Mouse (Mus musculus) left cerebral cortex, adult 8-10 months (tissue): Measurements from ENCODE around the gene Pgrmc1. TPM values are rescaled to one million over a fixed set of nuclear protein-coding genes. Genes with fewer than 3 reads are reported as not detected.
"Not testable (repeated sequence)": the region's sequence is repeated elsewhere in the genome, so short reads cannot be mapped to it uniquely, and the experiment has no call there.

ENCODE experiments used
- DNase-seq, 2 experiments: peaks; one replicate each; pipeline ENCODE4 v3.0.0; 2022; ENCODE audit warnings: low spot score in 2 of 2
- total RNA-seq, 4 experiments: library from RNA; stranded (reverse); gene quantifications; 2 replicates each; pipeline ENCODE4 v1.2.4; 2022

Pgrmc1 gene
- 100 to 1,000 TPM; 272 to 296 (median 284) TPM for total RNA-seq

DNA sequence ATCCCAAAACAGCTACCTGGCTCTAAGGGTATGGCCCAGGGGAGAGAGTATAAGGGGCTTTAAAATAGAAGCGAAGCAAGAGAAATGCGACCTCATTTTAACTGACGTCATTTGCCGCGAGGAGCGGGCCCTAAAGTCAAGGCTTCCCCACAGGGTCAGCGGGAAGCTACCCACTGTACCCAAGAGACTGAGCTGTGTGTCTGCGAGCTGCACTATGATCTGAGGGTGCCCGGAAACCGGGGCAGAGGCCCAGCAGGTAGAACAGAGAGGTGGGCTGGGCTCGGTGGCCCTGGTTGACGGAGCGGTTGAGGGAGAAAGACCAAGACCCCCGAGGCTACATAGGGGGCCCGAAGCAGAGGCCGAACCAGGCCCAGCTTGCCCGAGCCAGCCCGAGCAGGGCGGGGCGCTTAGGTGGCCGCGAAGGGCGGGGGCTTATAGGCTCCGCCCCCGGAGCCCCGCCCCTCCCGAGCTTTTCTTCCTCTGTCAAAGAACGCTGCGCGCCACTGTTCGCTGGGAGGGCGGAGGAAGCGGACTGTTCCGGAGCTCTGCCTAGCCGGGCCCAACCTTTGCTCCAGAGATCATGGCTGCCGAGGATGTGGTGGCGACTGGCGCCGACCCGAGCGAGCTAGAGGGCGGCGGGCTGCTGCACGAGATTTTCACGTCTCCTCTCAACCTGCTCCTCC, at the start of gene Pgrmc1:
TSS of gene Pgrmc1 (plus strand) at position 500 of the 683 bp plus-strand sequence.
- peak; percentile 67 to 70 for DNase-seq

DNA sequence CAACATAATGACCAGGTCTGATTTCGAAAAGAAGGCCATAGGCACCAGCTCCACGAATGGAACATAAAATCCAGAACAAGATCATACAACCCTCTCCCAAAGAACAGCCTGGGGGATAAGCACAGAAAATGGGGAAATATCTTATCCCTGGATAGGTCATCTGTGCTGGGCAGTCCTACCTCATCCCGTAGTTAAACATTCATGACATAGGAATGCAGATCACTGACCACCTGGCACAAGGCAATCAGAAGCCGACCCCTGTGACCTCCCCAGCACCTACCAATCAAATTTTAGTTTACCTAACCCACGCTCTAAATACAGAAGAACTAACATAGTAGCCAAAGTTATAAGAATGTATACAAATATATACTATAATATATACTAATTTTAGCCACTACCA, 49.2 kb upstream of the Pgrmc1 start:
- DNase-seq, result no peak

DNA sequence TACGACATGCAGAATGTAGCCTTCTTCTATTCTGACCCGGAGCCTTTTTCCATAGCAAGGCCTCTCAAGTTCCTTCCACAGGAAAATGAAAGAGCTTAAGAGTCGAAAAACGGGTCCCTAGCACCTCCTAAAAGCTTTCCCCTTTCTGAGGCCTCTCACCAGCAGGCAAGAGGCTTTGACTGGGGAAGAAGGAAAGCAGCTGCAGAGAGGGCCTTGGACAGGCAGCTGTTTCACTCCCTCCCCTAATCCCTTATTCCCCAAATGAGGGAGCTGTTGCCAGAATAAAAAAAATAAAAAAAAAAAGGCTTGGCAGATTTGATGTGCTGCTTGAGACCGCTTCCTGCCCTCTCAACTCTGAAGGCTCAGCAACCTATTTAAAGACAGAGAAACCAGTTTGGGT, 47.1 kb upstream of the Pgrmc1 start:
- DNase-seq, result peak in 1 of 2 experiments; percentile 12

DNA sequence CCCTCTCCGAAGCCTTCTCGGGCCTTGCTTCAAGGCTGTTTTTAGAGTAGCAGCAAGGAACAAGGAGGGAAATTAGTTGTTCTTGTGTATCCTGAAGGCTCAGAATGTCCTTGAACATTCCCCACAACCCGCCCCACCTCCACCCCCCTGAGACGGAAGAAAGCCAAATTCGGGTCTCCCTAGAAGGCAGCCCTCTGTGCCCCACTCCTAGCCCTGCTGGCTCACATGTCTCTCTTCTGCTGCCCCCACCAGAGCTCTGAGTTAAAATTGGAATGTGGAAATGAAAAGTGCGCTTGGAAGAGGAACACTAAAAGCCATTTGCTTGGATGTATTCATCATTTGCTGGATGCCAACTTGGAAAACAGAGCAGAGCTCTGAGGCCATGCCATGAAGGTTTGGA, 46.7 kb upstream of the Pgrmc1 start:
- no peak for DNase-seq

DNA sequence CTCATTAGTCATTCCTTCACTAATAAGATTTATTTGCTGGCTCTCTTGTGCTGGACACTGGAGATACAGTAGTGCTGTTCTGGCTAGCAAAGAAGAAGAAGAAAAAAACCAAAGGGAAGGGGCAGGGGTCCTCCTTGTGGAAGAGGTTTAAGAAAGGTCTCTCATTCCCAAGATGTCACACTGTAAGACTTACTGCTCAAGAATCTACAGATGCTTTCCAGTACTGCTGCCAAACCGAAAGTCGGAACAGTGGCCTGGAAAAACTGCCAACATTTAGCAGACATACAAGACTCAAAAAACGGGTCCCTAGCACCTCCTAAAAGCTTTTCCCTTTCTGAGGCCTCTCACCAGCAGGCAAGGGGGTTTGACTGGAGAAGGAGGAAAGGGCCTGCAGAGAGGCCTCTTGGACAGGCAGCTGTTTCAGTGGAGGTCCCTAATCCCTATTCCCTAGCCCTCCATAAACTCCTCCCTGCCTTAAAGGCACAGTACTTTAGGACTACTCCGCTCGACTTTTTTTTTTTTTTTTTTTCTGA, 45.9 kb upstream of the Pgrmc1 start:
- peak; percentile 5 to 26 for DNase-seq

DNA sequence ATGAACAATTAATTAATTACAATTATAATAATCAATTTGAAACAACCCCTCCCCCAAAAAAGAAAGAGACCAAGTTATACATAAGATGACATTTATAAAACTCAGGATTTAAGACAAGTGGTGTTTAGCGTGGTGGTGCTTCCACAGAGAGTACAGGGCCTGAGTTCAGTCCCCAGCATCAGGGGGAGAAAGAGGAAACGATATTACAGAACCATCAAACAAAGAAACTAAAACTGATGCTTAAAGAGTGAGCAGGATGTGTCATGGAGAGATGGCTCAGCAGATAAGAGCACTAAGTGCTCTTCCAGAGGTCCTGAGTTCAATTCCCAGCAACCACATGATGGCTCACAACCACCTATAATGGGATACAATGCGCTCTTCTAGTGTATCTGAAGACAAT, 45.3 kb upstream of the Pgrmc1 start:
- DNase-seq, result no peak

DNA sequence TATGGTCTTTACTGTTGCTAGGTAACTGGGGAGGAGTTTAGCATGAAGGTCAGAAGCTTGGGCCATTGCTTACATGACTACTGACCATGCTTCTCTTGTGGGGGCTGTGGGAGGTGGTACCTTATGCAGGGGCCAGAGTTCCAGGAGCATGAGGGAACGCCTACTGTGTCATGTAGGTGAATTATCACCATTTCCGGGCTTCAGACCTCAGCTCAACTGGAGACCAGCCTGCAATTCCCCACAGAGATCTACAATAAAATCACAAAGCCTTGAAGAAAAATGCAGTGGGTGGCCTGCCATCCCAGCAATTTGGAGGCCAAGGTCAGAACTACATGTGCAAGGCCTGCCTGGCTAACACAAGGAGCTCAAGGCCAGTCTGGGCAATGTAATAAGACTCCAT, 42.8 kb upstream of the Pgrmc1 start:
- DNase-seq, result not testable (repeated sequence)

DNA sequence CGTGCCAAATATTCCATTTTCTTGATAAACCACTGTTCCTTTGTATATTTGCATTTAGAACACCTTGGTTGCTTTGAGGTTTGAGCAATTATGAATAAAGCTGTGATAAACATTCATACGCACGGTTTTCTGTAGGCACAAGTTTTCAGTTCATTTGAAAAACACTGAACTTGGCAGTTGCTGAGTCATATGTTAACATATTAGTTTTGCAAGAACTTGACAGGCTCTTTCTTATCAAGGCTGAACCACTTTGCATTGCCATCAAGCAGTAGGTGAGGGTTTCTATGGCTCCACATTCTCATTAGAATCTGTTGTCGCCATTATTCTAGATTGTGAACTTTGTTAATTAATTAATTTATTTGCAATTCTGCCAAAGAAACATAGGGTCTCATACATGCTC, 37.8 kb upstream of the Pgrmc1 start:
- no peak for DNase-seq

DNA sequence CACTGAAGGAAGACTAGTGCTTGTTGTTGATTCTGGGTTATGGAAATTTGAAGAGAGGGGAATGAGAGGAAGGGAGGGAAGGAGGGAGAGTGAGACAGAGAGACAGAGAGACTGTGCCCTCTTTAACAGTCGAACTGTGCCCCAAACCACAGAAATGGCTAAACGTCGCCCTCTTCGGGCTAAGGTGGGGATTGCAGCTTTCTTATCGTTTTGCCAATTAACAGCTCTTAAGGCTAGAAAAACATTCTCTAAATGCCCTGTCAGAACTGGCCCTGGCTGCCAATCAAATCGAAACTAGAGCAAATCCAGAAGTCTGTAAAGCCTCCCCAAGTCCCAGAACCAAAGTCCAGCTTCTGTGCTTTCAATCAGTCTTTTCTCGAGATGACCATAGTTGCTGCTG, 36.4 kb upstream of the Pgrmc1 start:
- DNase-seq, result peak; percentile 23 to 73

DNA sequence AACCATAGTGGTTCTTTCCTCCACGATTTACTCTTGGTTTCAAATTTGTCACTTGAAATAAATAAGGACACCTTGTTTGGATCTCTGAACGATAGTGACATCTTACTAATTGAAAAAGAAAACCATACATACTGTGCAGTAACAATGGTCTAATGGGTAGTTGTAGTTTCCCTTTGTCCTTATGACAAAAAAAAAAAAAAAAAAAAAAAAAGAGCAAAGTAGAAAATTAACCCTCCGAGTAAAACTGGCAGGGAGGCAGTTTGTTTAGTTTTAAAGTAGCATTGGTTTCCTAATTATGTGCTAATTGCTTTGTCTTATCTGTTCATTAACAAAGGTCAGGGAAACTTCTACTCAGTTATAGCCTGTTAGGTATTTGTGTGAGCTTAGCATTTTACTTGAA, 35.9 kb upstream of the Pgrmc1 start:
- DNase-seq, result no peak

DNA sequence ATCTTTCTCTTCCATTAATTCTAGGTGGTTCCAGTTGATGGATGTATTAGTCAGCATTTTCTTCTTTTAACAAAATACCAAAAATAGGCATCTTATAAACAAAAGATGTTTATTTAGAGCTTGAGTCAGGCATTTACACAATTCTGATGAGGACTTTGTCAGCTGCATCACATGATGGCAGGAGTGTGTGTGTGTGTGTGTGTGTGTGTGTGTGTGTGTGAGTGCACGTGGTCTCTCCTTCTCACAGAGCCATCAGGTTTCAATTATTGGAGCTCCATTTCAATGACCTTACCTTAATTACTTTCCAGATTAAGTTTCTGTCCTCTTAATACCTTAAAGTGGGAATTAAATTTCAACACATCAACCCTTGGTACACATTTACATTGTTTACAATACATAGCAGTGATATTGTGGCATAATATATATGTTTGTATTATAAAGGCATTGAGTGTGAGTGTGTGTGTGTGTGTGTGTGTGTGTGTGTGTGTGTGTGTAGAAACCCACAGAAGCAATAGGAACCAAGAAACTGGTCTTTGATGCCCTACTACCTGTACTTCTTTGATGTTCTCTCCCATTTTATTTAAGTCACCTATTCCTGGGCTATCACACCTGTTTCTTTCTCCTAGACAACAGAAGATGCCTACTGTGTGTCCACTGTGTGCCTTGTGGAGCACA, 11.2 kb upstream of the Pgrmc1 start:
- no peak for DNase-seq

DNA sequence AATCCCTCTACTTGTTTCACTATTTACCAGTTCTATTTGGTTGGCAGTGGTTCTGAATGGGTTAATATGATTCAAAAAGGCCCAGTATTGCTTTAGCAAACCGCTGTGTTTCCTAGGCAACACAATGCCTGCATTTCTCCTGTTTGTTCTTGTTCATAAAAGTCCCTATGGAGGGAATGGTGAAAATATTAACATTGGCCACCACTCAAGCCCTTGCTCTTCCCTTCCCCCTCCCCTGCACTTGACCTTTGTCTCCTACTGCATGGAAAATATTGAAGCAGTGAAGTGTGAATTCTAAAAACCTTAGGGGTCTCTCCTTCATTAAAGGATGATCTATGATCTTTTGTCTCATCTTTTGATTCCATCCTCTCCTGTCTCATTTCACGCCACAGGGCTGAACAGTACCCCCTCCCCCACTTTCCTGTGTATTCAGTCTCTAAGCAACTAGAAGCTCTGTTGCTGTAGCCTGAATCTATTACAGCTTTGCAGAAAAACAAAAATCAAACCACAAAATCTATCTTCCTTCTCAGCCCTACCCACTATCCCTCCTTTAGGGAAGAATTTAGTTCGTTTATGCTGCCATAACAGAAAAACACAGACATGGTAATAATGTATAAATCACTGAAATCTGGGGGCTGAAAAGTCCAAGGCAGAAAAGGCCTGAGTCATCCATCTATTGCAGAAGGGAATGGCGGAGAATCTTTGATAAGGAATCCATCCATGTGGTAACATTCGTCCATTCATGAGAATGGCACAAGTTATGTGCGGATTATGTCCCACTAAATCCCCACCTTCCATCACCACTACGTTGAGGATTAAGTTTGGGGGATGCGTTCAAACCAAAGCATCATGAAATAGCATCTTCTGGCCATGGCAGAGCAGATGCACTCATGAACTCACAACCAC, 10.4 kb upstream of the Pgrmc1 start:
- peak in 1 of 2 experiments; percentile 12 for DNase-seq

DNA sequence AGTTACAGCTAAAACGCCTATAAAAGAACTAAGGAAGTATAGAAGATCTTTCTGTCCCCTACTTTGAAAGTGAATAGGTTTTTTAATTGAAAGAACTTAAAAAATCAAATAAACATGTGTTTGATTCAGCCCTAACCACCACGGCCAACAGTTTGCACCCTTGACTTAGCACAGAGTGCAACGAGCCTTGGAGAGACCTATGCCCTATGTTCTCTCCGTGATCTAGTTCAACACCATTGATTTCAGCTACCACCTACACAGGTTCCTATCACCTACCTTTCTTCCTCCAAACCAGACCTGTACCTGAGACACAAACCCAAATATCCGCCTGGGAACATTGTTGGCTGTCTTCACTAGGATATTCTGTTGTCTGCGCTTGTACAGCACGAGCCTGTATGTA, 7.7 kb upstream of the Pgrmc1 start:
- no peak for DNase-seq

DNA sequence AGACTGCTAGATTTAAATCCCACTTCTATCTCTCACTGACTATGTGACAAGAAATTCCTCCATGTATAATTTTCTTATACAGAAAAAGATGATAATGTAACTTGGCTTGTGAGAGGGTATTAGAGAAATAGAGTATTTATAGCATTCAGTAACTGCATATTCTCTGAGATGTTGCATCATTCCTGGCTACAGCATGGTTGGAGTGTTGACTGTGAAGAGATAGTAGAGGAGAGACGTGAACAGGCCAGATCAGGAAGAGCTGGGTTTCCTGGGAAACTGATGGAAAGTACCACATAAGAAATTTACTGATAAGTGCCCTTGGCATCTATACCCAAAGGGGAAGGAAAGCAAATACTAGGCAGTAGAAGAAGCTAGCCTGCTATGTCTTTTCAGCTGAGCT, 6.9 kb upstream of the Pgrmc1 start:
- no peak for DNase-seq

DNA sequence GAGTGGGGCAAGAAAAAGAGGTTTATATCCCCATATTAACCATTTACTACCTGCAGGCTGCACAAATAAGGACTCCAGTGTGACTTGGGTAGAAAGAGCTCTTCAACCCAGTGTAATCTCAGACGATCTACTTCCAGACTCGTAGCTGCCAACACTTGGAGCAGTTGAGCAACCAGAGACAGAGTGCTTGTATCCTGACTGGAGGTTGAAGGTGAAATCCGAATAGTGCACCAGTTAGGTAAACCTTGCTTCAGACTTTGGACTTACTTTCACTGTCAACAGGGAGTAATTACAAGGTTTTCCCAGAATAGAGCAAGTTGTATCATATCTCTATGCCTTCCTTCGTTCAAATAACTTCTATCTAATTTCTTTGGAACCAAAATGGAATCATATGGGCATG, 6.5 kb upstream of the Pgrmc1 start:
- DNase-seq, result no peak

DNA sequence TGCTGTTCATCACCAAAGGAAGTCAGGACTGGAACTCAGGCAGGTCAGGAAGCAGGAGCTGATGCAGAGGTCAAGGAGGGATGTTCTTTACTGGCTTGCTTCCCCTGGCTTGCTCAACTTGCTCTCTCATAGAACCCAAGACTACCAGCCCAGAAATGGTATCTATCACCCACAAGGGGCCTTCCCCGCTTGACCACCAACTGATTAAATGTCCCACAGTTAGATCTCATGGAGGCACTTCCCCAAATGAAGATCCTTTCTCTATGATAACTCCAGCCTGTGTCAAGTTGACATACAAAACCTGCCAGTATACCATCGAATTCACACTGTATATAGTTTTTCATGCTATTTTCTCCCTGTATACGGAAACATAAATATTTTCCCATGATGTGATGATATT, 2.8 kb upstream of the Pgrmc1 start:
- no peak for DNase-seq

DNA sequence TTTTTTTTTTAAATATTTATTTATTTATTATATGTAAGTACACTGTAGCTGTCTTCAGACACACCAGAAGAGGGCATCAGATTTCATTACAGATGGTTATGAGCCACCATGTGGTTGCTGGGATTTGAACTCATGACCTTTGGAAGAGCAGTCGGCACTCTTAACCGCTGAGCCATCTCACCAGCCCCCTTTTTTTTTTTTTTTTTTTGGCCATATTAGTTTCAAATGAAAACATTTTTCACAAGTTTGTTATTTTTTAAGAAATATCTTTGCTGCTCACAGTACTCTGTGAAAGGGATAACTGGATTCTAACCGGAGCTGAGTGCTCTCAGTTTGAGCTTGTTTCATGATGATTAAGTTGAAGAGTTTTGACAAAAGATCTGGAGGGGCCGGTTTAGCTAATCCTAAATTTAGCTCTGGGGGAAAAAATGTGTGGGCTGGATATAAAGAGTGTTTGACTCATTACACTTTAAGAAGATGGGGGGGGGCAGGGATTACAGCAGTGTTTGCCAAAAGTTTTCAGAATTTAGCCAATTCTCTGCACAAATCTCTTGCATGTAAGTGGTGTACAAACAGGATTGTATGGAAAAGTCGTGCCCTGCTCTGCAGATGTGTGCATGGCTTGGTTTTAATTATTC, 1.4 kb upstream of the Pgrmc1 start:
- not testable (repeated sequence) for DNase-seq

DNA sequence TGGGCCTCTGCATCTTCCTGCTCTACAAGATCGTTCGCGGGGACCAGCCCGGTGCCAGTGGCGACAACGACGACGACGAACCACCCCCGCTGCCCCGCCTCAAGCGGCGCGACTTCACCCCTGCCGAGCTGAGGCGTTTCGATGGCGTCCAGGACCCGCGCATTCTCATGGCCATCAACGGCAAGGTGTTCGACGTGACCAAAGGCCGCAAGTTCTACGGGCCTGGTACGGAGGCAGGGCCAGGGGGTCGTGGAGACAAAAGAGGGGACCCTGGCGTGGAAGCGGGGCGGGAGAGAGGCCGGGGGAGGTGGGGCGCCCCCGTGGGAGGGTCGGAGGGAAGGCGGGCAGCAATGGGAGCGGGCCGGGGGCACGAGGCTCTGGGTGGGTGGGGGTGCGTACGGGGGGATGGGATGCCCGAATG, 394 bp downstream of the Pgrmc1 start:
- no peak for DNase-seq

DNA sequence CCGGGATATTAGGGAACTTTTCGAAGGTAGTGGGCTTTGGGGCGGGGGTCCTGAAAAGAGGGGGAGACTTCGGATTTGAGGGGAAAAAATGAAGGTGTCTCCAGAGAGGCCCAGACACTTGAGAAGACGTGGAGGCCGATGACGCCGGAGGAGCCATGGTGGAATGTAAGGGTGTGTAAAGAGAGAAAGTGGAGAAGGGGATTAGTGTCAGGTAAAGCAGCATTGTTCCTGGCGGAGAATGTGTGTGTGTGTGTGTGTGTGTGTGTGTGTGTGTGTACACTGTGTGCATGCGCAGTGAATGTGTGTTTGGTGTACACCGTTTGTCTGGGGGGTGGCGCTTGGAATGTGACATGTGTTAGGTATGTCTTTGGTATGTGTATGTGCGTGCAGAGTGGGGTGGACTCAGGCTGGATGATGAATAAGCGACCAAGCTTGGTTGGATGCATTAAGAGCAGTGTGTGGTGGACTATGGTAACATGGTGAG, 897 bp downstream of the Pgrmc1 start:
- peak in 1 of 2 experiments; percentile 28 for DNase-seq

DNA sequence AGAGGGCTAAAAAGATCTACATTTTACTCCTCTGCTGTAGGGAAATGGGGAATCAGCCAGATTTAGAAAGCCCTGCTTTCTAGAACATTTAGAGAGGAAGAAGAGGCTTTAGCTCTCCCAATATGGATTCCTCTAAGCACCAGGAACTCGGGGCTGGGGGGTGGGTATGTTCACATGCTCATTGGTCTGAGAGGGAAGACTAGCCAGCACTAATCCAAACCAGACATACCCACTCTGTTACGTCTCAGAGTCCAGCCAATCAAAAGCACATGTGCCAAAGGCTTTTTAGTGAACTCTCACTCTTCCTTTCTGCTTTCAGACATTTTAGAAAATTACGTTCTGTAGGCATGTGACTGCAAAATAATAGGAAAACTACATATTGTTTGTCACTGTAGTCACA, 1.6 kb downstream of the Pgrmc1 start:
- DNase-seq, result no peak

DNA sequence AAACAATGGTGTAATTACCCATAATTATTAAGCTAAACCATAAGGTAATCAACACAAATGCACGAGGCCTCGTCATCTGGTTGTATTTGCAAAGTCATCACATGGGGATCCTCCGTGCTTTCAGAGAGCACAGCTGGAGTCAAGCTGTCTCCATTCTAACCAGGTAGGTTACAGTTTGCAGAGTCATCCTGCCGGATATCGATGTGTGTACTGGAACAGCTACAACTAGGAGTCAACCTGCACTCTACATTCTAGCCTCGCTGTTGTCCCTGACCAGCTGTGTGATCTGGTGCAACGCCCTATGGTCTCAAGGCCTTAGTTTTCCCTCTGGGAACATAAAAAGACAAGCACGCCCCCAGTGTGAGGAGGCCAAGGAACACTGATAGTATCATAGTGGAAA, 2.1 kb downstream of the Pgrmc1 start:
- DNase-seq, result no peak
